Mouse (Mus musculus) left cerebral cortex, postnatal 25 days (tissue): Measurements from ENCODE around the gene Adarb1. TPM values are rescaled to one million over a fixed set of nuclear protein-coding genes. Genes with fewer than 3 reads are reported as not detected.

Experiments used
- DNase-seq, 2 experiments: peaks; one replicate each; pipeline ENCODE4 v3.0.0; 2022; ENCODE audit warnings: low spot score in 2 of 2, mixed read lengths in 1 of 2
- intact Hi-C: fragments of 180-260 bp; cut with DNase I; formaldehyde crosslinking; loops from one replicate; pipeline ENCODE4 v1.15.1; 2025
- total RNA-seq, 2 experiments: library from RNA; stranded (reverse); gene quantifications; 2 replicates each; pipeline ENCODE4 v1.2.3; 2021

The Adarb1 gene
- total RNA-seq, 2 experiments from 2014 or later, result 123 to 147 TPM

- peak in 1 of 2 experiments; percentile 58 for DNase-seq
- intact Hi-C loops, result no loop called here
Observed at GRCm38 (mm10) chr10:77341059-77341458, 77.0 kb downstream of the Adarb1 start.

- intact Hi-C loops, result no loop called here
- peak in 1 of 2 experiments; percentile 14 for DNase-seq
Observed at GRCm38 (mm10) chr10:77339871-77340341, 78.2 kb downstream of the Adarb1 start.

- DNase-seq, result peak in 1 of 2 experiments; percentile 48
- intact Hi-C loops, result no loop called here
Observed at GRCm38 (mm10) chr10:77333518-77333917, 84.6 kb downstream of the Adarb1 start.

- no peak for DNase-seq
- intact Hi-C loops, result no loop called here
Observed at GRCm38 (mm10) chr10:77329446-77330094, 88.5 kb downstream of the Adarb1 start.

- peak in 1 of 2 experiments; percentile 82 for DNase-seq
Observed at GRCm38 (mm10) chr10:77324716-77325115, 93.4 kb downstream of the Adarb1 start.

GRCm38 (mm10) chr10:77321611-77322010 is 96.5 kb downstream of the Adarb1 start:
- DNase-seq, result no peak
- intact Hi-C loops, result no loop called here

More at GRCm38 (mm10) chr10:77324716-77325115, 93.4 kb downstream of the Adarb1 start:
- intact Hi-C loops, result no loop called here

GRCm38 (mm10) chr10:77321001-77321400 is 97.1 kb downstream of the Adarb1 start:
- intact Hi-C loops, result no loop called here

GRCm38 (mm10) chr10:77315682-77316081 is 102.4 kb downstream of the Adarb1 start:
- peak; percentile 61 to 96 for DNase-seq
- intact Hi-C loops, result loop anchor here (2.0 to 5.0 kb wide), 2 partner anchors 27 to 117 kb away; no protein-coding TSS in a partner anchor

More at GRCm38 (mm10) chr10:77321001-77321400, 97.1 kb downstream of the Adarb1 start:
- DNase-seq, result no peak

GRCm38 (mm10) chr10:77314711-77315266 is 103.3 kb downstream of the Adarb1 start:
- DNase-seq, result no peak
- intact Hi-C loops, result loop anchor here (2.0 to 5.0 kb wide), 2 partner anchors 28 to 118 kb away; no protein-coding TSS in a partner anchor

GRCm38 (mm10) chr10:77308978-77309377 is 109.1 kb downstream of the Adarb1 start:
- no peak for DNase-seq
- intact Hi-C loops, result no loop called here

GRCm38 (mm10) chr10:77305766-77306165 is 112.3 kb downstream of the Adarb1 start:
- intact Hi-C loops, result no loop called here

GRCm38 (mm10) chr10:77304840-77305533 is 113.1 kb downstream of the Adarb1 start:
- intact Hi-C loops, result no loop called here
- DNase-seq, result no peak

More at GRCm38 (mm10) chr10:77305766-77306165, 112.3 kb downstream of the Adarb1 start:
- DNase-seq, result no peak

- no peak for DNase-seq
- intact Hi-C loops, result no loop called here
Observed at GRCm38 (mm10) chr10:77304362-77304761, 113.7 kb downstream of the Adarb1 start.

GRCm38 (mm10) chr10:77300934-77301297 is 117.2 kb downstream of the Adarb1 start:
- intact Hi-C loops, result no loop called here

GRCm38 (mm10) chr10:77300237-77300933 is 117.7 kb downstream of the Adarb1 start:
- intact Hi-C loops, result no loop called here
- DNase-seq, result no peak

More at GRCm38 (mm10) chr10:77300934-77301297, 117.2 kb downstream of the Adarb1 start:
- DNase-seq, result no peak

- intact Hi-C loops, result no loop called here
- DNase-seq, result no peak
Observed at GRCm38 (mm10) chr10:77299194-77299593, 118.9 kb downstream of the Adarb1 start.

- no peak for DNase-seq
- intact Hi-C loops, result no loop called here
Observed at GRCm38 (mm10) chr10:77298621-77299020, 119.4 kb downstream of the Adarb1 start.

GRCm38 (mm10) chr10:77294691-77295090 is 123.4 kb downstream of the Adarb1 start:
- intact Hi-C loops, result no loop called here
- peak in 1 of 2 experiments; percentile 60 for DNase-seq

GRCm38 (mm10) chr10:77290624-77291366 is 127.3 kb downstream of the Adarb1 start:
- peak in 1 of 2 experiments; percentile 54 for DNase-seq
- intact Hi-C loops, result no loop called here
